Mouse (Mus musculus): ENCODE results near the gene Lrrc8d.

DNA sequence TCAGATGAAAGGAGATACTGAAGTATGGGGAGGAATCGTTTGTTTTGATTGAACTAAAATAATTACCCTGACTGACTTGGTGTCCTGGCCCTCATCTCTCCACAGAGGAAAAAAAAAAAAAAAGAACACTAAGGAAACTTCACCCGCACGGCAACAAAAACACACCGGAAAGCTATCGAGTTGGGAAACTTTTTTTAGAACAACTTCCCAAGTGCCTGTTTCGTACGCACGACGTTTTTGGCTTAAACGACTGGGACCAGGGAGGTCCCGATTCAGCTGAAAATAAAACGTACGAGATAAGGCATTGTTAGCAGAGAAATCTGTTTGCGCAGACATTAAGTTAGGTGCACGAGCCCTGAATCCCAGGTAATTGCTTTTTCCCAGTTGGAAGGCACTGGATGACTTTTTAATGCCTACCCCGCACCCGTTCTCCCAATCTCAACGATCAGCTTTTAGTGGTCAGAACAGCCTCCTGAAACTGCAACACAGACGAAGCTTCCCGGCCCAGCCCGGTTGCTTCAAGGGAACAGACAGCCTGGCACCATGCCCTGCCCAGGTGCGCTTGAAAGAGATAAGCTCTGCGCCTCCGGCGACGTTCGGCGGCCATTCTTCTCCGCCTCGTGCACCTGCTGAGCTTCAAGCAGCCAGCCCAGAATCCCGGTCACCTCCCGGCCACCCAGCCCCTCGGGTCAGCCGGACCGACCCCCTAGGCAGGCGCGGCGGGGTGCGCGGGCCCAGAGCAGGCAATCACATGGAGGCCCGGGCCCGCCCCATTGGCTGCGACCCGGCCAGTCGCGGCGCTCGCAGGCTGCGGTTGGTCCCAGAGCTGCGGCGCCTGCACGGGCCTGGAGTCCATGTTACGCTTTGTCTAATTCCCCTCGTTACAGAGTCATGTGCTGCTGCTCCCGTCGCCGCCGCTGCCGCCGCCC is at the start of gene Lrrc8d:
- TF ChIP-seq E2F4 (IDR thresholded peaks at IDR 0.05; ENCODE audit: insufficient read depth): no peak
- peak; percentile 65 for TF ChIP-seq POLR2A (IDR thresholded peaks at IDR 0.05; ENCODE audit: insufficient read length, low read depth)
- peak; percentile 53 for TF ChIP-seq POLR2AphosphoS2 (IDR thresholded peaks at IDR 0.05; ENCODE audit: insufficient read length, low read depth)
- no peak for TF ChIP-seq MYOD1 (IDR thresholded peaks at IDR 0.05; ENCODE audit: control insufficient read depth in 1 of 3, insufficient read length in 2 of 3, low read depth in 2 of 3)
- peak; percentile 43 for TF ChIP-seq USF1 (IDR thresholded peaks at IDR 0.05; ENCODE audit: low read depth)
- no peak for TF ChIP-seq MAX (IDR thresholded peaks at IDR 0.05; ENCODE audit: low read depth)
- TF ChIP-seq TCF3 (IDR thresholded peaks at IDR 0.05; ENCODE audit: insufficient read length, low read depth): no peak
- TF ChIP-seq MYOG (IDR thresholded peaks at IDR 0.05; ENCODE audit: control insufficient read depth in 1 of 3, insufficient read depth in 1 of 3, insufficient read length in 2 of 3, low read depth in 2 of 3): peak in 1 of 3 experiments; percentile 19
- TF ChIP-seq CEBPB (IDR thresholded peaks at IDR 0.05; ENCODE audit: insufficient read depth, poor library complexity, severe bottlenecking): no peak

Measured in myocyte (in vitro differentiated cells).